Mouse (Mus musculus) hindlimb bud, embryonic 11.5 days (tissue): ENCODE measurements around the gene Olfr814.
"Not testable (repeated sequence)": the region's sequence is repeated elsewhere in the genome, so short reads cannot be mapped to it uniquely, and the experiment has no call there.

Source experiments
- DNase-seq: peaks from one replicate; pipeline ENCODE4 v3.0.0-alpha.2; 2012; ENCODE audit warnings: low read depth, low spot score; ENCODE audit errors: extremely low spot score

Olfr814 gene

GRCm38 (mm10) chr10:129879751-129880150 is at the start of gene Olfr814:
Gene Olfr814 (minus strand): TSS chr10:129879851.
- not testable (repeated sequence) for DNase-seq

GRCm38 (mm10) chr10:129915497-129915896 is 35.8 kb upstream of the Olfr814 start, which contains the start of gene Olfr816:
Gene Olfr816 (minus strand): TSS chr10:129915597.
- no peak for DNase-seq

- DNase-seq = not testable (repeated sequence)
Observed at GRCm38 (mm10) chr10:129905767-129906166, 26.1 kb upstream of the Olfr814 start, which contains the start of gene Olfr815. Gene Olfr815 (minus strand): TSS chr10:129905867.

GRCm38 (mm10) chr10:129885934-129886333 is 6.3 kb upstream of the Olfr814 start:
- DNase-seq = no peak

- not testable (repeated sequence) for DNase-seq
Observed at GRCm38 (mm10) chr10:129885496-129885895, 5.8 kb upstream of the Olfr814 start.

GRCm38 (mm10) chr10:129855067-129855466 is 24.6 kb downstream of the Olfr814 start, which contains the start of gene Olfr813:
Gene Olfr813 (plus strand): TSS chr10:129855367.
- DNase-seq = no peak

GRCm38 (mm10) chr10:129847343-129847742 is 32.3 kb downstream of the Olfr814 start:
- DNase-seq = no peak

- DNase-seq = no peak
Observed at GRCm38 (mm10) chr10:129845994-129846393, 33.7 kb downstream of the Olfr814 start, which contains the start of gene Olfr812. Gene Olfr812 (minus strand): TSS chr10:129846094.
